Comparison of ENCODE assay signal across 20 mouse cellular contexts in the genomic region with DNA sequence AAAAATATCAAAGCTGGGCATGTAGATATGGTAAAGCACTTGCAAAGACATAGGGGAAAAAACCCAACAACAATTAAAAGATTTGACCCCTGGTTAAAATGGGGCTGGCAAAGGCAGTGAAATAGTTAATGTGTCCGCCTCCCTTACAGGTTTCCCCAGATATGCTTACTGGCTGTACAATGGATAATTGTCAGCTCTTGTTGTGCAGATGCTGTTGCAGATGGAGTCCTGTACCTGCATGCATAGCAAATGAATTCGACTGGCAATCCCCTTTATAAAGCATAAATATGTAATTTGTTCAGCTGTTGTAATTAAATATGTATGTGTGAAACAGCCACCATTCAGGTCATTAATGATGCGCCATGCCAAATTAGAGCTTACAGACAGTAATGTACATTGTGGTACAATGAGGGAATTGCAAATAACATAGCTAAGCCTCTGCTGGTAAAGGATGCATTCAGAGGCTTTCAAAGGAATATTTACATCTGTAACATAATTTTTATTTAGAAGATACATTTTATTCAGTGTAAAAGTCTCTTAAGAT.
A peak's percentile ranks its signal among the peaks of the same experiment; 100 is the strongest.
DNase-seq lines count a peak whose midpoint lies in the region; ATAC-seq and TF ChIP-seq lines count a peak whose summit lies in the region.
"Had no signal": no experiment of that assay in that cellular context is flagged by ENCODE, and none has a peak within 500 bp of the region (broad histone marks: within the 10 kb centered on the region; RNA-seq: fewer than 3 reads in every experiment).

No protein-coding gene starts in this region.

- no peak overlapping the region for H3K4me2 ChIP-seq in midbrain, embryonic 12.5 days (replicated peaks)
- H3K4me2 ChIP-seq in midbrain, postnatal 0 days (ENCODE audit: low read depth, low read length, poor library complexity, severe bottlenecking), result no peak overlapping the region
- H3K4me2 ChIP-seq in hindbrain, embryonic 14.5 days (replicated peaks), result no peak overlapping the region
- H3K4me2 ChIP-seq: heart, embryonic 12.5 days; hindbrain, embryonic 15.5 days; stomach, embryonic 15.5 days had no signal

- no peak for DNase-seq in gastrocnemius, adult 2 months
- no peak for DNase-seq in gastrocnemius, postnatal 36 days
- DNase-seq in midbrain, postnatal 0 days (ENCODE audit: low spot score), result no peak
- DNase-seq in brain, embryonic 14.5 days (ENCODE audit: low read depth), result peak; percentile 85
- DNase-seq in hindbrain, embryonic 14.5 days (ENCODE audit: low spot score), result peak; percentile 40
- DNase-seq: adrenal gland, postnatal 36 days; cerebellum, adult 11-12 months; cerebellum, postnatal 14 days; heart, postnatal 10 days; kidney, adult 9 months; kidney, postnatal 14 days; right cerebral cortex, adult 18-20 months; thymus, postnatal 25 days had no signal

- H3K27ac ChIP-seq in gastrocnemius, adult 2 months, result peak overlapping the region; percentile 96
- H3K27ac ChIP-seq in midbrain, embryonic 12.5 days (replicated peaks), result no peak overlapping the region
- H3K27ac ChIP-seq in midbrain, postnatal 0 days (ENCODE audit: low read depth, low read length), result no peak overlapping the region
- peak overlapping the region; percentile 32; the same call in 1 of the 2 replicates for H3K27ac ChIP-seq in hindbrain, embryonic 14.5 days
- H3K27ac ChIP-seq: hindbrain, embryonic 15.5 days; macrophage; stomach, embryonic 15.5 days had no signal

- no peak overlapping the region for H3K9ac ChIP-seq in midbrain, embryonic 12.5 days (replicated peaks)
- H3K9ac ChIP-seq in midbrain, postnatal 0 days (replicated peaks; ENCODE audit: low read length, poor library complexity, severe bottlenecking), result no peak overlapping the region
- no peak overlapping the region for H3K9ac ChIP-seq in hindbrain, embryonic 14.5 days
- H3K9ac ChIP-seq: heart, embryonic 12.5 days; hindbrain, embryonic 15.5 days; stomach, embryonic 15.5 days had no signal

- TF ChIP-seq POLR2A in brain, embryonic 14.5 days (IDR thresholded peaks at IDR 0.05; ENCODE audit: borderline replicate concordance, extremely low read depth, insufficient read depth, insufficient read length, poor library complexity, severe bottlenecking), result no peak

- no peaks in the 10 kb centered on the region for H3K36me3 ChIP-seq in midbrain, embryonic 12.5 days
- H3K36me3 ChIP-seq in midbrain, postnatal 0 days (ENCODE audit: insufficient read depth, low read length), result no peaks in the 10 kb centered on the region
- no peaks in the 10 kb centered on the region for H3K36me3 ChIP-seq in hindbrain, embryonic 14.5 days (replicated peaks; ENCODE audit: control insufficient read depth, insufficient read depth)
- H3K36me3 ChIP-seq: heart, embryonic 12.5 days; hindbrain, embryonic 15.5 days; stomach, embryonic 15.5 days had no signal

- H3K9me3 ChIP-seq in midbrain, embryonic 12.5 days, result no peaks in the 10 kb centered on the region
- no peaks in the 10 kb centered on the region for H3K9me3 ChIP-seq in midbrain, postnatal 0 days (ENCODE audit: low read length)
- H3K9me3 ChIP-seq in hindbrain, embryonic 14.5 days (ENCODE audit: control insufficient read depth, low read length), result no peaks in the 10 kb centered on the region
- H3K9me3 ChIP-seq: heart, embryonic 12.5 days; hindbrain, embryonic 15.5 days; stomach, embryonic 15.5 days had no signal

- 61% methylated on average over 3 of the region's 3 CpGs for WGBS in midbrain, embryonic 12.5 days
- 30% methylated on average over 3 of the region's 3 CpGs for WGBS in midbrain, postnatal 0 days
- WGBS in hindbrain, embryonic 14.5 days, result 34% methylated on average over 3 of the region's 3 CpGs

- no peak overlapping the region for H3K4me3 ChIP-seq in gastrocnemius, adult 2 months
- no peak overlapping the region for H3K4me3 ChIP-seq in midbrain, embryonic 12.5 days
- no peak overlapping the region for H3K4me3 ChIP-seq in midbrain, postnatal 0 days (ENCODE audit: low read depth, low read length)
- no peak overlapping the region for H3K4me3 ChIP-seq in hindbrain, embryonic 14.5 days (replicated peaks; ENCODE audit: low read length)
- H3K4me3 ChIP-seq: heart, embryonic 12.5 days; hindbrain, embryonic 15.5 days; stomach, embryonic 15.5 days had no signal

- intact Hi-C loops in gastrocnemius, adult 2 months (cut with DNase I), result loop anchor here (5.0 kb wide), 1 partner anchor 457 kb away; no protein-coding TSS in a partner anchor
- intact Hi-C loops in gastrocnemius, postnatal 36 days (cut with DNase I), result loop anchor here (5.0 kb wide), 2 partner anchors 113 to 242 kb away; no protein-coding TSS in a partner anchor

- peak; percentile 65; the same call in 1 of the 2 replicates for ATAC-seq in midbrain, embryonic 12.5 days (ENCODE audit: low FRiP score, low read depth)
- no peak for ATAC-seq in midbrain, postnatal 0 days (ENCODE audit: low FRiP score)
- peak; percentile 53; the same call in 1 of the 2 replicates for ATAC-seq in hindbrain, embryonic 14.5 days (ENCODE audit: low FRiP score)
- ATAC-seq in activated CD4-positive, CD25-positive, alpha-beta regulatory T cell, adult 4 months, result no peak
- ATAC-seq: intestine, embryonic 16.5 days had no signal

- H3K4me1 ChIP-seq in midbrain, embryonic 12.5 days, result peaks cover 27% of the 10 kb centered on the region
- no peaks in the 10 kb centered on the region for H3K4me1 ChIP-seq in midbrain, postnatal 0 days (ENCODE audit: insufficient read depth, low read length)
- H3K4me1 ChIP-seq in hindbrain, embryonic 14.5 days (replicated peaks; ENCODE audit: control insufficient read depth, insufficient read depth, low read length), result peaks cover 22% of the 10 kb centered on the region

- no peaks in the 10 kb centered on the region for H3K27me3 ChIP-seq in midbrain, embryonic 12.5 days
- H3K27me3 ChIP-seq in midbrain, postnatal 0 days (ENCODE audit: insufficient read depth, low read length), result 0 out of 2 replicates have a peak, but pooled peaks cover 3% of the 10 kb centered on the region
- H3K27me3 ChIP-seq in hindbrain, embryonic 14.5 days (ENCODE audit: control insufficient read depth, insufficient read depth, low read length), result no peaks in the 10 kb centered on the region
- H3K27me3 ChIP-seq: heart, embryonic 12.5 days; hindbrain, embryonic 15.5 days; stomach, embryonic 15.5 days had no signal

- no peak for TF ChIP-seq CTCF in gastrocnemius, adult 2 months (IDR thresholded peaks at IDR 0.05)
- TF ChIP-seq CTCF in midbrain, postnatal 0 days (IDR thresholded peaks at IDR 0.05), result no peak
- TF ChIP-seq CTCF in brain, embryonic 14.5 days (IDR thresholded peaks at IDR 0.05; ENCODE audit: borderline replicate concordance, extremely low read depth, insufficient read depth, insufficient read length), result no peak

Comparison
In these comparisons a context has a peak if more than half of its experiments do, and no peak if none do; other contexts are left out.
1. ATAC-seq: peak in midbrain, embryonic 12.5 days (single experiment) and hindbrain, embryonic 14.5 days (single experiment); none in midbrain, postnatal 0 days (single experiment) and activated CD4-positive, CD25-positive, alpha-beta regulatory T cell, adult 4 months (single experiment).
2. DNase-seq: peak in brain, embryonic 14.5 days (single experiment) and hindbrain, embryonic 14.5 days (single experiment); none in gastrocnemius, adult 2 months (single experiment), gastrocnemius, postnatal 36 days (0 of 2) and midbrain, postnatal 0 days (single experiment).
3. H3K27ac ChIP-seq: peak in gastrocnemius, adult 2 months (single experiment) and hindbrain, embryonic 14.5 days (single experiment); none in midbrain, embryonic 12.5 days (single experiment) and midbrain, postnatal 0 days (single experiment).